Comparison of ENCODE assay signal across 10 mouse cellular contexts in the genomic region with DNA sequence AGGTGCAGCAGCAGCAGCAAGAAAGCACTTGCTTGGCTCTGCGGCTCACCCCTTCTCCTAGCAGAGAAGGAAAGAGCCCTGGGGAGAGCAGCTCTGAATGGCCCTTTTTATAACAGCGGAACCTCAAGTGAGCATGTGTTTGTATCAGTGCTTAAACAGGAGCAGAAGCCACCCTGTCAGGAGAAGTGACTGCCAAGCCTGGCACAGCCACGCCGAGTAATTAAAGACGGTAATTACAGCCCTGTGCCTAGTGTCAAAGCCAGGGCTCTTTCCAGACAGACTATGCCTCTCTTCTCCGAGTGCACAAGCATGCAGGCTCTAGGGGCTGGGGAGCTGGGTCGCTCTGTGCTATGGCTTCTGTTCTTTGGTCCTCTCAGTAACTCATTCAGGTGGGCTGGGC. TPM values are rescaled to one million over a fixed set of nuclear protein-coding genes. Genes with fewer than 3 reads are reported as not detected.
A peak's percentile ranks its signal among the peaks of the same experiment; 100 is the strongest.
DNase-seq lines count a peak whose midpoint lies in the region; ATAC-seq and TF ChIP-seq lines count a peak whose summit lies in the region.
"Had no signal": no experiment of that assay in that cellular context is flagged by ENCODE, and none has a peak within 500 bp of the region (broad histone marks: within the 10 kb centered on the region; RNA-seq: fewer than 3 reads in every experiment).

No protein-coding gene starts in this region.

- H3K27ac ChIP-seq in heart, embryonic 14.5 days (replicated peaks in 1 of 2; ENCODE audit: control insufficient read depth in 1 of 2, insufficient read depth in 1 of 2, low read depth in 2 of 2, low read length in 2 of 2): peak overlapping the region; percentile 71 to 93
- H3K27ac ChIP-seq in limb, embryonic 14.5 days (replicated peaks; ENCODE audit: low read depth, low read length): peak overlapping the region; percentile 48; the same call in 1 of the 2 replicates
- H3K27ac ChIP-seq: left cerebral cortex, adult 2 months had no signal

- H3K4me3 ChIP-seq in heart, embryonic 14.5 days (ENCODE audit: control insufficient read depth in 1 of 2, insufficient read depth in 1 of 2, low read depth in 1 of 2, low read length in 2 of 2): no peak overlapping the region
- H3K4me3 ChIP-seq in limb, embryonic 14.5 days (replicated peaks; ENCODE audit: low read length): no peak overlapping the region
- H3K4me3 ChIP-seq: left cerebral cortex, adult 2 months had no signal

- H3K9me3 ChIP-seq in heart, embryonic 14.5 days (ENCODE audit: control insufficient read depth, low read length): no peaks in the 10 kb centered on the region
- no peaks in the 10 kb centered on the region for H3K9me3 ChIP-seq in limb, embryonic 14.5 days (ENCODE audit: control insufficient read depth, low read length)

- H3K27me3 ChIP-seq in heart, embryonic 14.5 days (ENCODE audit: control insufficient read depth, insufficient read depth, low read length): no peaks in the 10 kb centered on the region
- H3K27me3 ChIP-seq in limb, embryonic 14.5 days (ENCODE audit: control insufficient read depth, insufficient read depth, low read length): no peaks in the 10 kb centered on the region

- WGBS in heart, embryonic 14.5 days: 35% methylated on average over 7 of the region's 7 CpGs
- WGBS in limb, embryonic 14.5 days: 29% methylated on average over 7 of the region's 7 CpGs

- H3K9ac ChIP-seq in heart, embryonic 14.5 days (ENCODE audit: low read length): peak overlapping the region; percentile 62
- H3K9ac ChIP-seq in limb, embryonic 14.5 days (ENCODE audit: low read depth, low read length, severe bottlenecking): no peak overlapping the region

- H3K36me3 ChIP-seq in heart, embryonic 14.5 days (ENCODE audit: control insufficient read depth, insufficient read depth, low read length): no peaks in the 10 kb centered on the region
- H3K36me3 ChIP-seq in limb, embryonic 14.5 days (ENCODE audit: control insufficient read depth, insufficient read depth, low read length): no peaks in the 10 kb centered on the region

- peak overlapping the region; percentile 2; the same call in 1 of the 2 replicates for H3K4me2 ChIP-seq in heart, embryonic 14.5 days (ENCODE audit: low read length)
- H3K4me2 ChIP-seq in limb, embryonic 14.5 days (replicated peaks; ENCODE audit: low read depth, low read length, severe bottlenecking): no peak overlapping the region

- TF ChIP-seq POLR2A in limb, embryonic 14.5 days (IDR thresholded peaks at IDR 0.05; ENCODE audit: borderline replicate concordance, extremely low read depth, insufficient read depth, insufficient read length): no peak

- DNase-seq in layer of hippocampus, adult 18-20 months (ENCODE audit: low spot score in 2 of 2): peak; percentile 29 to 56
- no peak for DNase-seq in layer of hippocampus, postnatal 25 days (ENCODE audit: extremely low spot score in 1 of 2, low spot score in 1 of 2)
- peak; percentile 34 for DNase-seq in cerebellum, adult 9-11 months
- no peak for DNase-seq in limb, embryonic 14.5 days (ENCODE audit: low spot score)
- no peak for DNase-seq in adrenal gland, postnatal 14 days
- no peak for DNase-seq in adrenal gland, adult 8-10 months
- DNase-seq in ovary, postnatal 14 days (ENCODE audit: low spot score): no peak
- DNase-seq: embryo, embryonic 11 days had no signal

- ATAC-seq in heart, embryonic 14.5 days (ENCODE audit: insufficient number of reproducible peaks, insufficient read depth, low FRiP score, low read depth): no peak
- ATAC-seq in limb, embryonic 14.5 days (ENCODE audit: low FRiP score, low read depth): peak; percentile 29; the same call in 1 of the 2 replicates

- peaks cover 89 to 96% of the 10 kb centered on the region in 2 experiments for H3K4me1 ChIP-seq in heart, embryonic 14.5 days (ENCODE audit: control insufficient read depth in 2 of 2, insufficient read depth in 2 of 2, low read length in 2 of 2)
- peaks cover 51% of the 10 kb centered on the region for H3K4me1 ChIP-seq in limb, embryonic 14.5 days (ENCODE audit: control insufficient read depth, insufficient read depth, low read length)

RNA-seq across cellular contexts. Expression of gene Shb, which starts 54.1 kb away (rescaled TPM):
- 10 to 100 TPM; 13.2 to 16.5 TPM for total RNA-seq in layer of hippocampus, adult 18-20 months (2021)
- 10 to 100 TPM; 16.1 to 18.8 TPM for total RNA-seq in layer of hippocampus, postnatal 25 days (2021)
- 15.3 and 19.0 TPM in 2 replicates for polyA plus RNA-seq in heart, embryonic 14.5 days (2014; fragmentation: Nextera tagmentation; extraction: Ambion mirVana)
- 19.0 and 20.9 TPM in 2 replicates for polyA plus RNA-seq in limb, embryonic 14.5 days (2012; rRNA removed)
- 9.2 and 10.6 TPM in 2 replicates for polyA plus RNA-seq in limb, embryonic 14.5 days (2014; fragmentation: Nextera tagmentation; extraction: Ambion mirVana)
- 71.2 and 76.8 TPM in 2 replicates for total RNA-seq in adrenal gland, postnatal 14 days (2021)
- 100 to 1,000 TPM in 2 of 4 experiments, 10 to 100 TPM in 2; 39.5 to 104 (median 79.0) TPM for total RNA-seq in adrenal gland, adult 8-10 months (2022)

Comparison
In these comparisons a context has a peak if more than half of its experiments do, and no peak if none do; other contexts are left out.
1. DNase-seq: peak in layer of hippocampus, adult 18-20 months (2 of 2) and cerebellum, adult 9-11 months (single experiment); none in layer of hippocampus, postnatal 25 days (0 of 2), limb, embryonic 14.5 days (single experiment), adrenal gland, postnatal 14 days (single experiment), adrenal gland, adult 8-10 months (single experiment) and ovary, postnatal 14 days (single experiment).